Mouse (Mus musculus): Measurements from ENCODE around the gene Rgl1.

- TF ChIP-seq CTCF (IDR thresholded peaks at IDR 0.05; ENCODE audit: borderline replicate concordance, control insufficient read depth, extremely low read depth, insufficient read depth, low read length, poor library complexity), result no peak
- TF ChIP-seq POLR2A (IDR thresholded peaks at IDR 0.05; ENCODE audit: control insufficient read depth, extremely low read depth, insufficient read depth, low read length, poor library complexity), result no peak
Measured at GRCm38 (mm10) chr1:152514256-152514655, 251.9 kb downstream of the Rgl1 start.
